Mouse (Mus musculus) small intestine, adult 2 months (tissue): ENCODE measurements around the gene Atic.

Experiments used
- CTCF ChIP-seq: fragments of 200-500 bp; IDR thresholded peaks from 2 replicates; pipeline ENCODE4 v1.5.1; 2012; ENCODE audit warnings: low read depth, mild to moderate bottlenecking, control low read depth, inconsistent platforms, low read length, moderate library complexity, mixed read lengths; ENCODE audit not compliant: insufficient replicate concordance, insufficient read length; ENCODE audit errors: extremely low read depth
- POLR2A ChIP-seq: fragments of 200-500 bp; IDR thresholded peaks from 2 replicates; pipeline ENCODE4 v1.6.1; 2012; ENCODE audit warnings: low read depth, mild to moderate bottlenecking, control low read depth, inconsistent platforms, low read length, moderate library complexity

GRCm38 (mm10) chr1:71530779-71531178 lies 26.2 kb upstream of the Atic start:
- no peak for TF ChIP-seq CTCF
- TF ChIP-seq POLR2A = no peak
